Mouse (Mus musculus): ENCODE data around the gene Ttll13.

Ttll13 gene

GRCm38 (mm10) chr7:80246148-80246721, at the start of gene Ttll13:
Gene Ttll13, plus strand, starts transcription at chr7:80246376.
- peak; percentile 97 for DNase-seq (ENCODE audit: low read depth, low spot score)

GRCm38 (mm10) chr7:80197371-80197770, 48.8 kb upstream of the Ttll13 start:
- DNase-seq (ENCODE audit: low read depth, low spot score): no peak

GRCm38 (mm10) chr7:80197941-80198778, 48.0 kb upstream of the Ttll13 start:
- peak; percentile 82 for DNase-seq (ENCODE audit: low read depth, low spot score)

- no peak for DNase-seq (ENCODE audit: low read depth, low spot score)
Observed at GRCm38 (mm10) chr7:80198863-80199262, 47.3 kb upstream of the Ttll13 start.

- no peak for DNase-seq (ENCODE audit: low read depth, low spot score)
Observed at GRCm38 (mm10) chr7:80199286-80199685, 46.9 kb upstream of the Ttll13 start.

- DNase-seq (ENCODE audit: low read depth, low spot score): no peak
Observed at GRCm38 (mm10) chr7:80199851-80200587, 46.2 kb upstream of the Ttll13 start.

- no peak for DNase-seq (ENCODE audit: low read depth, low spot score)
Observed at GRCm38 (mm10) chr7:80200588-80200945, 45.6 kb upstream of the Ttll13 start.

- no peak for DNase-seq (ENCODE audit: low read depth, low spot score)
Observed at GRCm38 (mm10) chr7:80200963-80201539, 45.1 kb upstream of the Ttll13 start.

GRCm38 (mm10) chr7:80201888-80202540, 44.2 kb upstream of the Ttll13 start:
- no peak for DNase-seq (ENCODE audit: low read depth, low spot score)

GRCm38 (mm10) chr7:80202961-80203360, 43.2 kb upstream of the Ttll13 start:
- DNase-seq (ENCODE audit: low read depth, low spot score): no peak

GRCm38 (mm10) chr7:80203638-80204096, 42.5 kb upstream of the Ttll13 start:
- no peak for DNase-seq (ENCODE audit: low read depth, low spot score)

- no peak for DNase-seq (ENCODE audit: low read depth, low spot score)
Observed at GRCm38 (mm10) chr7:80204362-80204761, 41.8 kb upstream of the Ttll13 start.

- no peak for DNase-seq (ENCODE audit: low read depth, low spot score)
Observed at GRCm38 (mm10) chr7:80204961-80205360, 41.2 kb upstream of the Ttll13 start.

GRCm38 (mm10) chr7:80205705-80206589, 40.2 kb upstream of the Ttll13 start:
- DNase-seq (ENCODE audit: low read depth, low spot score): no peak

- no peak for DNase-seq (ENCODE audit: low read depth, low spot score)
Observed at GRCm38 (mm10) chr7:80207314-80207731, 38.9 kb upstream of the Ttll13 start.

GRCm38 (mm10) chr7:80208026-80208642, 38.0 kb upstream of the Ttll13 start:
- DNase-seq (ENCODE audit: low read depth, low spot score): no peak

- no peak for DNase-seq (ENCODE audit: low read depth, low spot score)
Observed at GRCm38 (mm10) chr7:80208738-80209430, 37.3 kb upstream of the Ttll13 start.

- DNase-seq (ENCODE audit: low read depth, low spot score): no peak
Observed at GRCm38 (mm10) chr7:80209669-80210068, 36.5 kb upstream of the Ttll13 start.

GRCm38 (mm10) chr7:80210982-80211381, 35.2 kb upstream of the Ttll13 start:
- no peak for DNase-seq (ENCODE audit: low read depth, low spot score)
